Mouse (Mus musculus): ENCODE results near the gene Htr6. TPM values are rescaled to one million over a fixed set of nuclear protein-coding genes. Genes with fewer than 3 reads are reported as not detected.

The Htr6 gene
- polyA plus RNA-seq, 1 experiment from 2014 or later = not detected

- Histone ChIP-seq H3K4me3 (replicated peaks) (no peak overlapping the region), H3K4me2 (no peak overlapping the region), H3K9me3 (replicated peaks) (no peaks in the 10 kb centered on the region), H3K27me3 (no peaks in the 10 kb centered on the region), H3K27ac (no peak overlapping the region), H3K9ac (no peak overlapping the region), H3K4me1 (peaks cover 18% of the 10 kb centered on the region), H3K36me3 (peaks cover 32% of the 10 kb centered on the region)
- no peak for ATAC-seq (replicated peaks; ENCODE audit: low FRiP score)
- WGBS = 91% methylated on average over 8 of the region's 8 CpGs
Observed at GRCm38 (mm10) chr4:139100326-139100725, 25.0 kb upstream of the Htr6 start.

- H3K4me3 ChIP-seq (replicated peaks) = no peak overlapping the region
- ATAC-seq (replicated peaks; ENCODE audit: low FRiP score) = no peak
Observed at GRCm38 (mm10) chr4:139096201-139096600, 20.8 kb upstream of the Htr6 start.

GRCm38 (mm10) chr4:139095406-139095805, 20.0 kb upstream of the Htr6 start:
- 37% methylated on average over 1 of the region's 1 CpGs for WGBS
- peaks cover 33% of the 10 kb centered on the region for H3K27me3 ChIP-seq
- no peak for ATAC-seq (replicated peaks; ENCODE audit: low FRiP score)
- no peak overlapping the region for H3K9ac ChIP-seq
- no peak overlapping the region for H3K4me3 ChIP-seq (replicated peaks)
- H3K4me1 ChIP-seq = peaks cover 51% of the 10 kb centered on the region
- H3K4me2 ChIP-seq = no peak overlapping the region
- H3K36me3 ChIP-seq = no peaks in the 10 kb centered on the region
- 0 out of 2 replicates have a peak, but pooled peaks cover 7% of the 10 kb centered on the region for H3K9me3 ChIP-seq (replicated peaks)
- H3K27ac ChIP-seq = peak overlapping the region; percentile 1; the same call in 1 of the 2 replicates

More at GRCm38 (mm10) chr4:139096201-139096600, 20.8 kb upstream of the Htr6 start:
- Histone ChIP-seq H3K27me3 (peaks cover 25% of the 10 kb centered on the region), H3K9me3 (replicated peaks) (0 out of 2 replicates have a peak, but pooled peaks cover 7% of the 10 kb centered on the region), H3K27ac (no peak overlapping the region), H3K4me1 (peaks cover 43% of the 10 kb centered on the region), H3K4me2 (no peak overlapping the region), H3K9ac (no peak overlapping the region), H3K36me3 (peaks cover 1% of the 10 kb centered on the region; the same call in 1 of the 2 replicates)
- 39% methylated on average over 5 of the region's 5 CpGs for WGBS

GRCm38 (mm10) chr4:139093196-139093530, 17.8 kb upstream of the Htr6 start:
- H3K36me3 ChIP-seq = no peaks in the 10 kb centered on the region
- peaks cover 36% of the 10 kb centered on the region for H3K27me3 ChIP-seq
- ATAC-seq (replicated peaks; ENCODE audit: low FRiP score) = no peak
- H3K9me3 ChIP-seq (replicated peaks) = 0 out of 2 replicates have a peak, but pooled peaks cover 7% of the 10 kb centered on the region
- peak overlapping the region; percentile 69 for H3K4me3 ChIP-seq (replicated peaks)
- H3K9ac ChIP-seq = peak overlapping the region; percentile 67
- 22% methylated on average over 13 of the region's 13 CpGs for WGBS
- peaks cover 52% of the 10 kb centered on the region for H3K4me1 ChIP-seq
- H3K27ac ChIP-seq = no peak overlapping the region
- peak overlapping the region; percentile 99 for H3K4me2 ChIP-seq

GRCm38 (mm10) chr4:139092356-139093195, 17.2 kb upstream of the Htr6 start, which contains the start of gene Nbl1:
Gene Nbl1, minus strand, starts transcription at chr4:139092993.
- H3K9ac ChIP-seq = peak within 1 kb of the TSS; percentile 67
- peak within 1 kb of the TSS; percentile 69 for H3K4me3 ChIP-seq (replicated peaks)
- H3K4me2 ChIP-seq = peak within 1 kb of the TSS; percentile 99
- no peaks in the 10 kb centered on the region for H3K36me3 ChIP-seq
- H3K4me1 ChIP-seq = peaks cover 52% of the 10 kb centered on the region
- peak; percentile 48; the same call in 1 of the 2 replicates for ATAC-seq (replicated peaks; ENCODE audit: low FRiP score)
- 0 out of 2 replicates have a peak, but pooled peaks cover 7% of the 10 kb centered on the region for H3K9me3 ChIP-seq (replicated peaks)
- WGBS = under 1% methylated on average over 103 of the region's 105 CpGs
- H3K27me3 ChIP-seq = peaks cover 36% of the 10 kb centered on the region
- H3K27ac ChIP-seq = peak within 1 kb of the TSS; percentile 48

GRCm38 (mm10) chr4:139091478-139092355, 16.3 kb upstream of the Htr6 start:
- Histone ChIP-seq H3K9ac (peak overlapping the region; percentile 67), H3K4me1 (peaks cover 52% of the 10 kb centered on the region), H3K4me3 (replicated peaks) (peak overlapping the region; percentile 69), H3K9me3 (replicated peaks) (0 out of 2 replicates have a peak, but pooled peaks cover 7% of the 10 kb centered on the region), H3K36me3 (no peaks in the 10 kb centered on the region), H3K27me3 (peaks cover 36% of the 10 kb centered on the region), H3K4me2 (peak overlapping the region; percentile 99), H3K27ac (peak overlapping the region; percentile 32; the same call in 1 of the 2 replicates)
- 5% methylated on average over 28 of the region's 28 CpGs for WGBS
- ATAC-seq (replicated peaks; ENCODE audit: low FRiP score) = no peak; the same call in 1 of the 2 replicates

GRCm38 (mm10) chr4:139091066-139091465, 15.7 kb upstream of the Htr6 start:
- H3K9me3 ChIP-seq (replicated peaks) = 0 out of 2 replicates have a peak, but pooled peaks cover 7% of the 10 kb centered on the region
- peaks cover 47% of the 10 kb centered on the region for H3K4me1 ChIP-seq
- H3K4me3 ChIP-seq (replicated peaks) = peak overlapping the region; percentile 69
- peak overlapping the region; percentile 99 for H3K4me2 ChIP-seq
- ATAC-seq (replicated peaks; ENCODE audit: low FRiP score) = no peak
- no peaks in the 10 kb centered on the region for H3K36me3 ChIP-seq
- H3K9ac ChIP-seq = 0 out of 2 replicates have a peak overlapping the region, but pooled peaks have one; percentile 67
- H3K27me3 ChIP-seq = peaks cover 36% of the 10 kb centered on the region
- no peak overlapping the region for H3K27ac ChIP-seq
- WGBS = 51% methylated on average over 7 of the region's 7 CpGs

GRCm38 (mm10) chr4:139090303-139090940, 15.1 kb upstream of the Htr6 start:
- H3K9ac ChIP-seq = no peak overlapping the region
- 0 out of 2 replicates have a peak, but pooled peaks cover 7% of the 10 kb centered on the region for H3K9me3 ChIP-seq (replicated peaks)
- H3K27ac ChIP-seq = no peak overlapping the region
- H3K4me2 ChIP-seq = peak overlapping the region; percentile 99; the same call in 1 of the 2 replicates
- WGBS = 67% methylated on average over 15 of the region's 15 CpGs
- no peak for ATAC-seq (replicated peaks; ENCODE audit: low FRiP score)
- H3K36me3 ChIP-seq = no peaks in the 10 kb centered on the region
- H3K27me3 ChIP-seq = peaks cover 36% of the 10 kb centered on the region
- peaks cover 40% of the 10 kb centered on the region for H3K4me1 ChIP-seq
- H3K4me3 ChIP-seq (replicated peaks) = no peak overlapping the region; the same call in 1 of the 2 replicates

GRCm38 (mm10) chr4:139088982-139089671, 13.8 kb upstream of the Htr6 start:
- no peak overlapping the region for H3K27ac ChIP-seq
- no peak overlapping the region for H3K4me3 ChIP-seq (replicated peaks)
- WGBS = 64% methylated on average over 9 of the region's 9 CpGs
- peaks cover 36% of the 10 kb centered on the region for H3K4me1 ChIP-seq
- no peak for ATAC-seq (replicated peaks; ENCODE audit: low FRiP score)
- H3K9me3 ChIP-seq (replicated peaks) = no peaks in the 10 kb centered on the region
- H3K4me2 ChIP-seq = no peak overlapping the region
- H3K9ac ChIP-seq = no peak overlapping the region
- no peaks in the 10 kb centered on the region for H3K36me3 ChIP-seq
- peaks cover 36% of the 10 kb centered on the region for H3K27me3 ChIP-seq

GRCm38 (mm10) chr4:139086984-139087383, 11.6 kb upstream of the Htr6 start:
- H3K4me3 ChIP-seq (replicated peaks) = no peak overlapping the region
- no peak overlapping the region for H3K9ac ChIP-seq
- no peaks in the 10 kb centered on the region for H3K9me3 ChIP-seq (replicated peaks)
- H3K27ac ChIP-seq = no peak overlapping the region
- no peaks in the 10 kb centered on the region for H3K36me3 ChIP-seq
- peaks cover 17% of the 10 kb centered on the region for H3K27me3 ChIP-seq
- no peak overlapping the region for H3K4me2 ChIP-seq
- WGBS = 69% methylated on average over 4 of the region's 4 CpGs
- peaks cover 38% of the 10 kb centered on the region for H3K4me1 ChIP-seq
- no peak for ATAC-seq (replicated peaks; ENCODE audit: low FRiP score)

- Histone ChIP-seq H3K36me3 (no peaks in the 10 kb centered on the region), H3K4me1 (peaks cover 28% of the 10 kb centered on the region), H3K27ac (no peak overlapping the region), H3K4me3 (replicated peaks) (no peak overlapping the region), H3K9me3 (replicated peaks) (no peaks in the 10 kb centered on the region), H3K27me3 (peaks cover 9% of the 10 kb centered on the region), H3K4me2 (no peak overlapping the region), H3K9ac (no peak overlapping the region)
- 0 out of 2 replicates have a peak, but pooled peaks have one; percentile 17 for ATAC-seq (replicated peaks; ENCODE audit: low FRiP score)
- WGBS = 20% methylated on average over 5 of the region's 5 CpGs
Observed at GRCm38 (mm10) chr4:139086037-139086436, 10.7 kb upstream of the Htr6 start.

Data from kidney, embryonic 15.5 days (tissue).